Mouse (Mus musculus) hindbrain, postnatal 0 days (tissue): ENCODE measurements around the gene Zfp683. TPM values are rescaled to one million over a fixed set of nuclear protein-coding genes. Genes with fewer than 3 reads are reported as not detected.
A peak's percentile ranks its signal among the peaks of the same experiment; 100 is the strongest.

Experiments
- ATAC-seq: fragments of 200-750 bp; cut with Nextera tagmentation; 2 replicates; pipeline ENCODE4 v1.8.0; 2017; ENCODE audit warnings: mild to moderate bottlenecking, moderate TSS enrichment, moderate library complexity
- DNase-seq: peaks from one replicate; pipeline ENCODE4 v3.0.0-alpha.2; 2015; ENCODE audit warnings: low spot score
- H3K27ac ChIP-seq: fragments of 300-500 bp; sonication (generic); 2 replicates; pipeline ENCODE4 v1.5.1; 2014; ENCODE audit warnings: mild to moderate bottlenecking
- H3K27me3 ChIP-seq: fragments of 300-500 bp; sonication (generic); 2 replicates; pipeline ENCODE4 v1.6.1; 2014; ENCODE audit warnings: low read length, mixed read lengths; ENCODE audit not compliant: insufficient read depth
- H3K36me3 ChIP-seq: fragments of 300-500 bp; sonication (generic); 2 replicates; pipeline ENCODE4 v1.6.1; 2014; ENCODE audit warnings: low read length, mixed read lengths; ENCODE audit not compliant: insufficient read depth
- H3K4me1 ChIP-seq: fragments of 300-500 bp; sonication (generic); 2 replicates; pipeline ENCODE4 v1.6.1; 2014; ENCODE audit warnings: antibody characterized with exemption, low read length, mixed read lengths; ENCODE audit not compliant: insufficient read depth
- H3K4me2 ChIP-seq: fragments of 300-500 bp; sonication (generic); 2 replicates; pipeline ENCODE4 v1.6.1; 2014; ENCODE audit warnings: low read depth, mild to moderate bottlenecking, low read length, moderate library complexity, mixed read lengths
- H3K4me3 ChIP-seq: fragments of 300-500 bp; sonication (generic); 2 replicates; pipeline ENCODE4 v1.5.1; 2014; ENCODE audit warnings: low read length
- H3K9ac ChIP-seq: fragments of 300-500 bp; sonication (generic); replicated peaks from 2 replicates; pipeline ENCODE4 v1.6.1; 2014; ENCODE audit warnings: mild to moderate bottlenecking, low read length, moderate library complexity, mixed read lengths
- H3K9me3 ChIP-seq: fragments of 300-500 bp; sonication (generic); 2 replicates; pipeline ENCODE4 v1.6.1; 2016; ENCODE audit warnings: low read length, mixed read lengths
- CTCF ChIP-seq: IDR thresholded peaks from 2 replicates; pipeline ENCODE4 v1.5.1; 2016; ENCODE audit warnings: antibody characterized with exemption, control low read depth, low read depth
- WGBS: fragments of 180-500 bp; shearing (Covaris S2); extraction: QIAGEN DNeasy Blood & Tissue Kit; methylation state at CpG from one replicate; pipeline ENCODE4 v1.1.7; 2014; 5-methylcytosine and 5-hydroxymethylcytosine counted together
- polyA plus RNA-seq: library from polyadenylated mRNA; unstranded; fragments of >200 nt; fragmentation: Nextera tagmentation; extraction: Ambion mirVana; gene quantifications from 2 replicates; pipeline ENCODE4 v1.2.1, GENCODE M21; 2015
- total RNA-seq: library from RNA; depleted of rRNA; stranded (reverse); fragments of >200 nt; gene quantifications from 2 replicates; pipeline ENCODE4 v1.2.3, GENCODE M21; 2014; rRNA removed

Gene Zfp683
- not detected in 2 replicates for total RNA-seq
- not detected in 2 replicates for polyA plus RNA-seq

GRCm38 (mm10) chr4:134053538-134053937 is at the start of gene Zfp683:
Gene Zfp683 (plus strand): TSS chr4:134053838.
- no peaks in the 10 kb centered on the region for H3K27me3 ChIP-seq
- no peaks in the 10 kb centered on the region for H3K36me3 ChIP-seq
- H3K9me3 ChIP-seq = no peaks in the 10 kb centered on the region
- no peak within 1 kb of the TSS for H3K4me2 ChIP-seq
- 87% methylated on average over 3 of the region's 3 CpGs for WGBS
- no peak within 1 kb of the TSS for H3K4me3 ChIP-seq
- no peak within 1 kb of the TSS for H3K9ac ChIP-seq
- ATAC-seq (no peak), DNase-seq (no peak)
- no peak for TF ChIP-seq CTCF
- peaks cover 6% of the 10 kb centered on the region for H3K4me1 ChIP-seq
- no peak within 1 kb of the TSS for H3K27ac ChIP-seq

DNA sequence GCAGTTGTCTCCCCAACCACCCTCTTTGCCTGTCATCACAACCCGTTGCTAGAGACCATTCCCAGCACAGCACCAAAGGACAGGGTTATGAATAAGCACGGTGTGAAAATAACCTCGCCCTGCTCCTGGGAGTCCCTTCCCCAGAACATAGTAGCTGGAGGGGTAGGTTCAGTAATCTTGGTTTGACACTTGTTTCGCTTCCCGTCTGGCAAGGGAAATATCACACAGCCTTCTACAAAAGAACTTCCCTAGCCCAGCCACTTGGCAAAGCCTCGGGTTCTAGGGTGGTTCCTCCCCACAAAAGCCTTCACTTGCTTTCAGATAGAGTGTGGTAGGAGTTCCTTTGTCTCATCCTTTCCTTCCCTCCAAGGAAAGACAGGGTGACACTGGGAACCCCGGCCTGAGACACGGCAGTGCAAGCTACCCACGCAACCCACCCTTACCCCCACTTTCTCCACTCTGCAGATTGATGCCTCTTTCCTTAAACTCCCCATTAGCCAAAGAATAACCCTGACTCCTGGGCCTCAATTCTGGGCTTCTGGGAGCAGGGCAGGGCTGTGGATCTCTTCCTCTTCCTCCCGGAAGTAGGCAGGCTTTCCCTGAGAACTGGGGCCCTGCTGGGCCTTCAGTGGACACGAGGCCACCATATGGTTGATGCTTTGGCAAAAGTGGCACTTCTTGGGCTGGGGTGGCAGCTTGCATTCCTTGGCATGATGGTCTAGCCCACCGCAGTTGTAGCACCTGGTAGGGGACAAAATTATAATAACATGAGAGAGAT is 47.9 kb upstream of the Zfp683 start:
- ATAC-seq (no peak), DNase-seq (no peak)
- Histone ChIP-seq H3K9ac (no peak overlapping the region), H3K36me3 (no peaks in the 10 kb centered on the region), H3K9me3 (no peaks in the 10 kb centered on the region), H3K27ac (no peak overlapping the region), H3K4me1 (no peaks in the 10 kb centered on the region), H3K4me3 (no peak overlapping the region), H3K4me2 (no peak overlapping the region), H3K27me3 (no peaks in the 10 kb centered on the region)
- WGBS = 75% methylated on average over 12 of the region's 12 CpGs
- TF ChIP-seq CTCF = no peak

DNA sequence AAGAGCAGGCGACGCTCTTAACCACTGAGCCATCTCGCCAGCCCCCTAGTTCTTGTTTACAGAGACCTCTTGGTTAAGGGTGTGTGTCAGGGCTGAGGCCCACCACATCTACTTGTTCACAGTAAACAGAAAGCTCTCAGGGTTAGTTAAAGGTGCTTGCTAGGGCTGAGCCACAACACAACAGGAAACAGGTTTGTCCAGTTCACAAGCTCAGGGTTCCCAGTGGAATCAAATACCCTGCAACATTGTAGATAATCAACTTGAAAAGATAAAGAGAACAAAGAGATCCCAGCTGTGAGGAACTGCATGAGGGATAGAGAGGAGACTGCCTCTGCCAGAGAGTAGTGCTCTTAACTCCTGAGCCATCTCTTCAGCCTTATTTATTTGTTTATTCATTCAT is 46.8 kb upstream of the Zfp683 start:
- ATAC-seq (no peak), DNase-seq (no peak)
- Histone ChIP-seq H3K4me1 (no peaks in the 10 kb centered on the region), H3K27me3 (no peaks in the 10 kb centered on the region), H3K9me3 (no peaks in the 10 kb centered on the region), H3K9ac (no peak overlapping the region), H3K27ac (no peak overlapping the region), H3K36me3 (no peaks in the 10 kb centered on the region), H3K4me3 (no peak overlapping the region), H3K4me2 (no peak overlapping the region)
- no peak for TF ChIP-seq CTCF
- 86% methylated on average over 3 of the region's 3 CpGs for WGBS

GRCm38 (mm10) chr4:134009709-134010108 is 43.9 kb upstream of the Zfp683 start:
- WGBS = 76% methylated on average over 6 of the region's 6 CpGs

DNA sequence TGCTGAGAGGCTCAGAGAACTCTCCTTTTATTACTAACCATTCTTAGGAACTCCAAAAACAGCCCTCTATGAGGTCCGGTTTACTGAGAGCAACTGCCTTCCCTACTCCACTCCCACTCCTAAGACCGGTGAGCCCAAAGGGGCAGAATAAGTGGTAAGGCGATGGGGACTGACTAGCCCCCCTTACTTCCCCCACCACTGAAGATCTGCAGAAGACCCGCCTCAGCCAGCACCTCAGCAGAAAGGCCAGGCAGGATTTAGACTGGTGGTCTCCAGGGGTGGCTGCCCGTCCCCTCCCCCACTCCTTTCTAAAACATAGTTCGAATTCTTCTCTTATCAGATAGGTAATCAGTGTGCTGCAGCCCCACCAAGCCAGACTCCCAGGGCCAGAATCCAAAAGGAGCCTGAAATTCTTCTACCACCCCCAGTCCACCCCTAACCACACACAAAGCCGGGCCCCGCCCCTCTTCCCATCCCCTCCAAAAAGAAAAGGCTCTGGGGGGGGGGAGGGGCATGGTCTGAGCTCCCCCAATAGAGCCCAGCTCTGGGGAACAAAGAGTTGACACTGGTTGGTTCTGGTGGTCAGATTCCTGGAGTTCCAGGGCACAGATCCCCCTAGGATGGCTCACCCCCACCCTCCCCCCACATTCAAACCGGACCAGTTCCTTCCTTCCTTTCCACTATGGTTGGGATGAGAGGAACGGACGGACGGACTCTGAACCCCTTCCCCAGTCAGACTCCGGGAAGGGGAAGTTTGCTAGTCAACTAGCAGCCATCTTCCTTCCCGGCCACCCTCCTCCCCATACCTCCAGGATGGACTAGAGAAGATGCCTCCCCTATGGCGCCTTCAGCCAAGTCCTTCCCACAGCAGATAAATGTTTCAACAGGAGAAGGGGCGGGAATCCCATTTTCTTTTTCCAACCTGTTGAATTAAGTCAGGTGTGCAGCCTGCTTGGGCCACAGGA is 41.9 kb upstream of the Zfp683 start:
- Histone ChIP-seq H3K4me1 (no peaks in the 10 kb centered on the region), H3K9me3 (no peaks in the 10 kb centered on the region), H3K4me3 (no peak overlapping the region), H3K4me2 (no peak overlapping the region), H3K27me3 (peaks cover 3% of the 10 kb centered on the region; the same call in 1 of the 2 replicates), H3K9ac (no peak overlapping the region), H3K27ac (no peak overlapping the region), H3K36me3 (no peaks in the 10 kb centered on the region)
- WGBS = 5% methylated on average over 16 of the region's 16 CpGs
- no peak for TF ChIP-seq CTCF
- ATAC-seq (no peak), DNase-seq (no peak)

More at GRCm38 (mm10) chr4:134009709-134010108, 43.9 kb upstream of the Zfp683 start:
- no peak overlapping the region for H3K27ac ChIP-seq
- TF ChIP-seq CTCF = no peak
- ATAC-seq = no peak
- no peak for DNase-seq
- no peaks in the 10 kb centered on the region for H3K9me3 ChIP-seq
- H3K4me2 ChIP-seq = no peak overlapping the region
- H3K9ac ChIP-seq = no peak overlapping the region
- H3K4me3 ChIP-seq = no peak overlapping the region
- no peaks in the 10 kb centered on the region for H3K27me3 ChIP-seq
- H3K4me1 ChIP-seq = no peaks in the 10 kb centered on the region
- H3K36me3 ChIP-seq = no peaks in the 10 kb centered on the region

GRCm38 (mm10) chr4:134012858-134013528 is 40.6 kb upstream of the Zfp683 start:
- no peak for ATAC-seq
- peak; percentile 32 for DNase-seq
- Histone ChIP-seq H3K9ac (no peak overlapping the region), H3K27me3 (peaks cover 15% of the 10 kb centered on the region; the same call in 1 of the 2 replicates), H3K9me3 (no peaks in the 10 kb centered on the region), H3K4me3 (no peak overlapping the region), H3K27ac (no peak overlapping the region), H3K4me2 (no peak overlapping the region), H3K36me3 (no peaks in the 10 kb centered on the region), H3K4me1 (no peaks in the 10 kb centered on the region)
- WGBS = 47% methylated on average over 12 of the region's 12 CpGs
- peak; percentile 69 for TF ChIP-seq CTCF
